Mouse (Mus musculus) CH12F3 (cell line): Measurements from ENCODE around the gene Hivep3.

ENCODE experiments used
- in situ Hi-C: fragments of 300-500 bp; cut with MboI; formaldehyde crosslinking; loops from 2 replicates; pipeline ENCODE4 v1.14.3; 2020; ENCODE audit warnings: low sequenced_read_pairs

Gene Hivep3

GRCm38 (mm10) chr4:119760820-119761219 lies 27.2 kb downstream of the Hivep3 start:
- in situ Hi-C loops: no loop called here

- in situ Hi-C loops: no loop called here
These were observed 28.0 kb downstream of the Hivep3 start for GRCm38 (mm10) chr4:119761459-119762121.

GRCm38 (mm10) chr4:119762171-119762570 lies 28.6 kb downstream of the Hivep3 start:
- in situ Hi-C loops: no loop called here

DNA sequence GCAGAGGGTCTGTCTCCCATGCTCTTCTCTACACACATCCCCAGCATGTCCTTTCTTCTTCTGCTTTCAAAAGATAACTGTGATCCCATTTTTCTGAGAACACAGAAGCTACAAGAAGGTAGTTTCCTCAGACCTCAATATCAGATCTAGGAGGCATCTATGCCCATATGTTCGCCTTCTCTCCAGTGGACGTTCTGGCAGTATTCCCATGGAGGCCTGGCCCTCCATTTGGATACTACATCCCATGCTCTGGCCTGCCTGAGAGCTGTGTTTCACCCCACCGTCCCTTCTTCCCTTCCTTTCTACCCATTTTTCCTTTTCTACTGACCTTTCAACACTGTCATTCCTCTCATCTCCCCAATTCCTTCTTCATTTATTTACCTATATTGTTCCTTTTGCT lies 34.5 kb downstream of the Hivep3 start:
- in situ Hi-C loops: no loop called here

DNA sequence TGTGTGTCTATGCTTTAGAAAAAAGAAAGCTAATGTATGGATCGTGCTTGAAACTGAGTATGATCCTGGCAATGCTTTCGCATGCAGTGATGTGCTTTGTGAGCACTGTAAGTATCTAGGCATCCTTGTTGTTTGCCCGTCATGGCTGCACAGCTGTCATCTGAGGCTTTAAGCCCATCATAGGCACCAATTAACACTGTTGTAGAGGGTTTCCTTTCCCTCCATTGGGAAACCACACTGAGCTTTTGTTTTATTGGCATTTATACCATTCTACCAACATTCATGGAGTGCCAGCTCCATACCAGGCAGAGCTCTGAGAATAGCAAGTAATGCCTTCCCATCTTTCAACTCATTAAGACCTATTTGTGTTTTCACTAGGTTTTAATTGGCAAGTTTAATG lies 42.3 kb downstream of the Hivep3 start:
- in situ Hi-C loops: no loop called here

- in situ Hi-C loops: no loop called here
These were observed 43.6 kb downstream of the Hivep3 start for GRCm38 (mm10) chr4:119777146-119777545.

GRCm38 (mm10) chr4:119779561-119780400 lies 46.2 kb downstream of the Hivep3 start:
- in situ Hi-C loops: no loop called here

- in situ Hi-C loops: no loop called here
These were observed 47.3 kb downstream of the Hivep3 start for GRCm38 (mm10) chr4:119780881-119781280.

- in situ Hi-C loops: no loop called here
These were observed 51.4 kb downstream of the Hivep3 start for GRCm38 (mm10) chr4:119784959-119785358.

DNA sequence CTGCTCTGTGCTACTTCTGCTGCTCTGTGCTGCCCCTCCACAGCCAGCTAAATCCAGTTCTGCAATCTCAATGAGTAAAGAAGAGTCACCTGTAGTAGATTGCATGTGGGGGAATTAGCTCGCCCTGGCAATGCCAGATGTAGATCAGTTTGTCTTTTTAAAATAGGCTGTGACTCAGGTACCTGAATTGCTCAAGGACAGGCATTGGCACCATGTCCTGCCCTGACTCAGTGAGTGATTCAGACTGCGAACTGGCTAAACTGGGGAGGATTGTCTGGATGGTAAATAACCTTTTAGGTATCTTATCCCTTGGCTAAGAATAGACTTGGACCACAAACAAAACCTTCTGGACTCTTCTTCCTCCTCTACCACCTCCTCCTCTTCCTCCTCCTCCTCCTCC lies 52.7 kb downstream of the Hivep3 start:
- in situ Hi-C loops: no loop called here

- in situ Hi-C loops: no loop called here
These were observed 53.1 kb downstream of the Hivep3 start for GRCm38 (mm10) chr4:119786721-119787120.

DNA sequence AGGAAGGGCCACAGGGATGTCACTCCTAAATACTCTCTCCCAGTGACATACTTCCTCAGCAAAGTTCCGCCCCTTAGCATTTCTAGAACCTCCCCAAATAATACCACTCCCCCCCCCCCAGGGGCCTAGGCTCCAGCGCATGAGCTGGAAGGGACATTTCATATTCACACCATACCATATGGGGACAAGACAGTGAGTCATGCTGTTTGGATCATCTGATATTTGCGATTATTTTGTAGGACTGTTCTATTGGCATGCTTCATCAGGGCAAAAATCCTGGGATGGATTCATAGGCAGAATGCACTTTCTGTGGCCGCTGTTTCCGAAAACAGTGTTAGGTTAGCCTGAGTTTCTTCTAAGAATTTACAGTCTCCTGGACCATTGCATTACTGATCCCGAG lies 55.2 kb downstream of the Hivep3 start:
- in situ Hi-C loops: no loop called here

GRCm38 (mm10) chr4:119789495-119790148 lies 56.0 kb downstream of the Hivep3 start:
- in situ Hi-C loops: no loop called here

- in situ Hi-C loops: no loop called here
These were observed 65.3 kb downstream of the Hivep3 start for GRCm38 (mm10) chr4:119798891-119799290.

GRCm38 (mm10) chr4:119806556-119806955 lies 73.0 kb downstream of the Hivep3 start:
- in situ Hi-C loops: no loop called here

DNA sequence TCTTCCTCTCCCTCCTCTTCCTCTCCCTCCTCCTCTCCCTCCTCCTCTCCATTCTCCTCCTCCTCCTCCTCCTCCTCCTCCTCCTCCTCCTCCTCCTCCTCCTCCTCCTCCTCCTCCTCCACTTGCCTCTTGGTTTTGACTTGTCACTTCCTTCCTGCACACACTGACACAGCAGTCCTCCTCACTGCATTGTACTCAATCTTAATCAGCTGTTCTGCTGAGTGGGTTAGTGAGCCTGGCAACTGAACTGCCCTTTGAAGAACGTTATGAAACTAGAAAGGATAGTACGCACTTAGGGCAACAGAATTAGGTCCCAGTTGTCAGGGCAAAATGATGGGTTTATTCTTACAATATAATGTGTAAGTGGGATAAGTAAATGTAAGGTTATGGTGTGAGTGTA lies 73.8 kb downstream of the Hivep3 start:
- in situ Hi-C loops: no loop called here

- in situ Hi-C loops: no loop called here
These were observed 75.7 kb downstream of the Hivep3 start for GRCm38 (mm10) chr4:119809245-119809644.

- in situ Hi-C loops: no loop called here
These were observed 79.2 kb downstream of the Hivep3 start for GRCm38 (mm10) chr4:119812775-119813174.

GRCm38 (mm10) chr4:119813500-119814184 lies 80.1 kb downstream of the Hivep3 start:
- in situ Hi-C loops: no loop called here

DNA sequence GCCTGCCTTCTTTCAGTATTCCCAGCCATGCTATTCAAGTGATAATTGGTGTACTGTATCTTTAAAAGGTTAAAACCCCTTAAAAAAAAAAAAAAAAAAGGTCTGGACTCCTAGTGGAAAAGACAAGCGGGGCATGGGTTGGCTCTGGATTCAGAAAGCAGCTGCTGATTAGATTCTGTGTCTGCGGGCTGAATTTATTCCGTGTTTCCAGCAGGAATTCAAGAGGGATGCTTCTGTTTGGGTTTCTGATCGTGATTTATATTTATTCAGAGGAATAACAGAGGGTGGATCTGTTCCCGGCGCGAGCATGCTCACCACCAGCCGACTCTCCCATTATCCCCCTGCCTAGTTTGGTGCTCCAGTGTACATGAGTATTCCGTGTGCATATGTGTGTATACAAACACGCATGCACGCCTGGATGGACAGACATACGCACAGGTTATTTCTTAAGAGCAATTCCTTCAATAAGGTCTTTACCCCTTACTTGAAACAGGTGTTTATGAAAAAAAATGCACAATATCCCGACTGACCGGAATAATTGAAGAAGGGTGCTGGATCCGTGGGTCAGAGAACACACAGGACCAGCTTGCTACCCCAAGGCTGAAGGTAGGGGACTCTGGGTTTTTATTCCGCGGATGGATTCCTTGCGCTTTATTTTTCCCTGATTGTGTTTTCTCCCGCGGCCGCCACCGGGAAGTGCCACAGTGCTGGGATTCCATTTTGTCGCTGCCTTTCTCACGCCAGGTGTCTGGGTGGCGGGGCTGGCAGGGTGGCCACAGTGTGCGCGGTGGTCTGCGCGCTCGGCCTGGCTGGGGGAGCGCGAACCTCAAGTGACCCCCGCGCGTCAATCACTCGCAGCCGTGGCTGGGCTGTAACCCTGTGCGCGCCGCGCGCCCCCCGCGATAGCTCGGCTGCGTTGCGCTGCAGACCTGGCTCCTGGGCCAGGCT lies 80.9 kb downstream of the Hivep3 start:
- in situ Hi-C loops: no loop called here
